Mouse (Mus musculus) T-cell, adult 2 months (primary cell): ENCODE data around the gene Clns1a.

Experiments used
- DNase-seq: peaks from one replicate; pipeline ENCODE4 v3.0.0; 2022; ENCODE audit warnings: low spot score

The Clns1a gene

GRCm38 (mm10) chr7:97728666-97729614 lies 32.5 kb downstream of the Clns1a start:
- DNase-seq, result no peak

GRCm38 (mm10) chr7:97730427-97730826 lies 34.0 kb downstream of the Clns1a start:
- DNase-seq, result no peak

- DNase-seq, result no peak
Measured at GRCm38 (mm10) chr7:97733606-97734005, 37.2 kb downstream of the Clns1a start.

- no peak for DNase-seq
Measured at GRCm38 (mm10) chr7:97735021-97735420, 38.6 kb downstream of the Clns1a start.

GRCm38 (mm10) chr7:97735886-97736420 lies 39.5 kb downstream of the Clns1a start:
- DNase-seq, result no peak

GRCm38 (mm10) chr7:97737256-97737637 lies 40.8 kb downstream of the Clns1a start:
- DNase-seq, result no peak

- peak; percentile 44 for DNase-seq
Measured at GRCm38 (mm10) chr7:97737638-97738456, 41.4 kb downstream of the Clns1a start, which contains the start of gene Aqp11. TSS of gene Aqp11 (minus strand) at chr7:97738289.

GRCm38 (mm10) chr7:97740948-97741347 lies 44.5 kb downstream of the Clns1a start:
- no peak for DNase-seq

GRCm38 (mm10) chr7:97741756-97742291 lies 45.4 kb downstream of the Clns1a start:
- no peak for DNase-seq

GRCm38 (mm10) chr7:97745299-97745698 lies 48.9 kb downstream of the Clns1a start:
- DNase-seq, result peak; percentile 47

- no peak for DNase-seq
Measured at GRCm38 (mm10) chr7:97747176-97747707, 50.8 kb downstream of the Clns1a start.

GRCm38 (mm10) chr7:97747787-97748497 lies 51.5 kb downstream of the Clns1a start:
- peak; percentile 71 for DNase-seq

- peak; percentile 61 for DNase-seq
Measured at GRCm38 (mm10) chr7:97748527-97749206, 52.2 kb downstream of the Clns1a start.

GRCm38 (mm10) chr7:97749207-97750190 lies 53.1 kb downstream of the Clns1a start:
- DNase-seq, result peak; percentile 71

- DNase-seq, result no peak
Measured at GRCm38 (mm10) chr7:97756967-97757881, 60.8 kb downstream of the Clns1a start.

GRCm38 (mm10) chr7:97764591-97764990 lies 68.2 kb downstream of the Clns1a start:
- no peak for DNase-seq

GRCm38 (mm10) chr7:97765181-97765962 lies 68.9 kb downstream of the Clns1a start:
- no peak for DNase-seq

GRCm38 (mm10) chr7:97765963-97766347 lies 69.5 kb downstream of the Clns1a start:
- DNase-seq, result no peak
